Mouse (Mus musculus) liver, embryonic 12.5 days (tissue): ENCODE measurements around the gene Htr1d. TPM values are rescaled to one million over a fixed set of nuclear protein-coding genes. Genes with fewer than 3 reads are reported as not detected.
A peak's percentile ranks its signal among the peaks of the same experiment; 100 is the strongest.

Experiments
- ATAC-seq: fragments of 200-750 bp; cut with Nextera tagmentation; 2 replicates; pipeline ENCODE4 v1.8.0; 2017; ENCODE audit warnings: moderate number of reproducible peaks, mild to moderate bottlenecking, moderate library complexity
- H3K27ac ChIP-seq: fragments of 300-500 bp; sonication (generic); 2 replicates; pipeline ENCODE4 v1.5.1; 2016; ENCODE audit warnings: mild to moderate bottlenecking
- H3K27me3 ChIP-seq: fragments of 300-500 bp; sonication (generic); replicated peaks from 2 replicates; pipeline ENCODE4 v1.6.1; 2016; ENCODE audit warnings: mild to moderate bottlenecking, moderate library complexity
- H3K36me3 ChIP-seq: fragments of 300-500 bp; sonication (generic); 2 replicates; pipeline ENCODE4 v1.6.1; 2016; ENCODE audit warnings: mild to moderate bottlenecking, moderate library complexity
- H3K4me1 ChIP-seq: fragments of 300-500 bp; sonication (generic); 2 replicates; pipeline ENCODE4 v1.6.1; 2016
- H3K4me2 ChIP-seq: fragments of 300-500 bp; sonication (generic); 2 replicates; pipeline ENCODE4 v1.6.1; 2016; ENCODE audit warnings: mild to moderate bottlenecking, moderate library complexity
- H3K4me3 ChIP-seq: fragments of 300-500 bp; sonication (generic); 2 replicates; pipeline ENCODE4 v1.5.1; 2016; ENCODE audit warnings: mild to moderate bottlenecking, moderate library complexity
- H3K9ac ChIP-seq: fragments of 300-500 bp; sonication (generic); 2 replicates; pipeline ENCODE4 v1.6.1; 2016; ENCODE audit warnings: mild to moderate bottlenecking, moderate library complexity
- H3K9me3 ChIP-seq: fragments of 300-500 bp; sonication (generic); replicated peaks from 2 replicates; pipeline ENCODE4 v1.6.1; 2016; ENCODE audit warnings: mild to moderate bottlenecking, moderate library complexity
- WGBS: fragments of 180-500 bp; shearing (Covaris S2); methylation state at CpG from one replicate; pipeline ENCODE4 v1.1.7; 2016; ENCODE audit not compliant: insufficient replicate concordance; 5-methylcytosine and 5-hydroxymethylcytosine counted together
- polyA plus RNA-seq: library from polyadenylated mRNA; unstranded; fragments of >200 nt; fragmentation: Nextera tagmentation; extraction: Ambion mirVana; gene quantifications from 2 replicates; pipeline ENCODE4 v1.2.1, GENCODE M21; 2016

Htr1d gene
- polyA plus RNA-seq, 1 experiment from 2014 or later = not detected

- peak; percentile 89 for ATAC-seq
- WGBS = 2% methylated on average over 36 of the region's 36 CpGs
Observed at GRCm38 (mm10) chr4:136469371-136469903, 46.1 kb downstream of the Htr1d start, which contains the start of gene Luzp1. Luzp1 (plus strand) TSS chr4:136469761.

GRCm38 (mm10) chr4:136469941-136470346, 46.6 kb downstream of the Htr1d start:
- H3K27me3 ChIP-seq = peaks cover 38% of the 10 kb centered on the region
- H3K4me1 ChIP-seq = peaks cover 29% of the 10 kb centered on the region
- H3K4me3 ChIP-seq = peak overlapping the region; percentile 66
- H3K27ac ChIP-seq = peak overlapping the region; percentile 78
- under 1% methylated on average over 44 of the region's 55 CpGs for WGBS
- ATAC-seq = peak; percentile 56
- peak overlapping the region; percentile 96 for H3K4me2 ChIP-seq
- no peaks in the 10 kb centered on the region for H3K9me3 ChIP-seq
- H3K9ac ChIP-seq = peak overlapping the region; percentile 82
- H3K36me3 ChIP-seq = no peaks in the 10 kb centered on the region

More at GRCm38 (mm10) chr4:136469371-136469903, 46.1 kb downstream of the Htr1d start, which contains the start of gene Luzp1:
- no peaks in the 10 kb centered on the region for H3K36me3 ChIP-seq
- peaks cover 42% of the 10 kb centered on the region for H3K27me3 ChIP-seq
- H3K9ac ChIP-seq = peak within 1 kb of the TSS; percentile 82
- no peaks in the 10 kb centered on the region for H3K9me3 ChIP-seq
- peak within 1 kb of the TSS; percentile 66 for H3K4me3 ChIP-seq
- H3K27ac ChIP-seq = peak within 1 kb of the TSS; percentile 78
- peaks cover 27% of the 10 kb centered on the region for H3K4me1 ChIP-seq
- H3K4me2 ChIP-seq = peak within 1 kb of the TSS; percentile 96

- H3K4me3 ChIP-seq = peak overlapping the region; percentile 66
Observed at GRCm38 (mm10) chr4:136470347-136471071, 47.2 kb downstream of the Htr1d start.

GRCm38 (mm10) chr4:136476692-136477091, 53.4 kb downstream of the Htr1d start:
- Histone ChIP-seq H3K9me3 (no peaks in the 10 kb centered on the region), H3K27ac (no peak overlapping the region), H3K4me3 (no peak overlapping the region), H3K9ac (no peak overlapping the region), H3K27me3 (peaks cover 4% of the 10 kb centered on the region), H3K4me1 (0 out of 2 replicates have a peak, but pooled peaks cover 5% of the 10 kb centered on the region), H3K4me2 (no peak overlapping the region), H3K36me3 (no peaks in the 10 kb centered on the region)
- no peak for ATAC-seq
- 65% methylated on average over 1 of the region's 1 CpGs for WGBS

More at GRCm38 (mm10) chr4:136470347-136471071, 47.2 kb downstream of the Htr1d start:
- peak overlapping the region; percentile 96 for H3K4me2 ChIP-seq
- H3K27ac ChIP-seq = peak overlapping the region; percentile 78
- under 1% methylated on average over 50 of the region's 58 CpGs for WGBS
- H3K36me3 ChIP-seq = no peaks in the 10 kb centered on the region
- H3K9ac ChIP-seq = peak overlapping the region; percentile 82
- peaks cover 29% of the 10 kb centered on the region for H3K4me1 ChIP-seq
- 0 out of 2 replicates have a peak, but pooled peaks have one; percentile 30 for ATAC-seq
- H3K27me3 ChIP-seq = peaks cover 32% of the 10 kb centered on the region
- no peaks in the 10 kb centered on the region for H3K9me3 ChIP-seq

GRCm38 (mm10) chr4:136486549-136486948, 63.2 kb downstream of the Htr1d start:
- no peaks in the 10 kb centered on the region for H3K9me3 ChIP-seq
- WGBS = 71% methylated on average over 2 of the region's 2 CpGs
- 0 out of 2 replicates have a peak, but pooled peaks cover 5% of the 10 kb centered on the region for H3K4me1 ChIP-seq
- H3K27ac ChIP-seq = no peak overlapping the region
- no peak overlapping the region for H3K4me3 ChIP-seq
- no peaks in the 10 kb centered on the region for H3K27me3 ChIP-seq
- H3K4me2 ChIP-seq = no peak overlapping the region
- ATAC-seq = no peak
- H3K9ac ChIP-seq = no peak overlapping the region
- no peaks in the 10 kb centered on the region for H3K36me3 ChIP-seq

Other genes with a start within 250 kb of the Htr1d start
- gene Asap3, start 217.2 kb upstream of the Htr1d start, polyA plus RNA-seq = 1.5 and 1.9 TPM in 2 replicates
- gene Tcea3, start 175.8 kb upstream of the Htr1d start, polyA plus RNA-seq = 9.8 and 11.1 TPM in 2 replicates
- 5.5 and 5.7 TPM in 2 replicates for gene Zfp46, start 138.8 kb upstream of the Htr1d start, polyA plus RNA-seq
- 84.7 and 87.9 TPM in 2 replicates for gene Hnrnpr, start 112.6 kb upstream of the Htr1d start, polyA plus RNA-seq
- 0.10 TPM in 1 of 2 replicates, not detected in the other for gene 6030445D17Rik, start 38.7 kb downstream of the Htr1d start, polyA plus RNA-seq
- gene Luzp1, start 46.2 kb downstream of the Htr1d start, polyA plus RNA-seq = 25.6 and 25.7 TPM in 2 replicates
- gene Kdm1a, start 179.2 kb downstream of the Htr1d start, polyA plus RNA-seq = 31.3 and 31.9 TPM in 2 replicates
- not detected in 2 replicates for gene Tex46, start 186.9 kb downstream of the Htr1d start, polyA plus RNA-seq
- not detected in 2 replicates for gene Lactbl1, start 199.1 kb downstream of the Htr1d start, polyA plus RNA-seq